ENCODE assay signal across 20 mouse cellular contexts in genomic region chr9:118327904-118328303, GRCm38 (mm10).
"Had no signal": no experiment of that assay in that cellular context is flagged by ENCODE, and none has a peak within 500 bp of the region (broad histone marks: within the 10 kb centered on the region; RNA-seq: fewer than 3 reads in every experiment).

No protein-coding gene starts in this region.

- H3K27ac ChIP-seq: kidney, postnatal 0 days; left cerebral cortex, adult 2 months; liver, embryonic 14.5 days; macrophage; midbrain, embryonic 12.5 days; midbrain, embryonic 15.5 days; neural tube, embryonic 12.5 days; neural tube, embryonic 15.5 days; stomach, embryonic 15.5 days had no signal

- H3K4me3 ChIP-seq: left cerebral cortex, adult 2 months; midbrain, embryonic 12.5 days; midbrain, embryonic 15.5 days; neural tube, embryonic 12.5 days; neural tube, embryonic 15.5 days; stomach, embryonic 15.5 days had no signal

- ATAC-seq: liver, postnatal 0 days; lung, postnatal 0 days; midbrain, embryonic 15.5 days had no signal

- H3K27me3 ChIP-seq: neural tube, embryonic 12.5 days; neural tube, embryonic 15.5 days; stomach, embryonic 15.5 days had no signal

- H3K9me3 ChIP-seq: midbrain, embryonic 12.5 days; midbrain, embryonic 15.5 days; neural tube, embryonic 12.5 days; neural tube, embryonic 15.5 days; stomach, embryonic 15.5 days had no signal

- DNase-seq: kidney, adult 2 months; kidney, postnatal 25 days; layer of hippocampus, postnatal 36 days; liver, postnatal 0 days; lung, embryonic 14.5 days; right cerebral cortex, adult 18-20 months; right cerebral cortex, postnatal 14 days; right cerebral cortex, postnatal 4 days; thymus, postnatal 25 days had no signal

- H3K36me3 ChIP-seq: midbrain, embryonic 12.5 days; midbrain, embryonic 15.5 days; neural tube, embryonic 12.5 days; neural tube, embryonic 15.5 days; stomach, embryonic 15.5 days had no signal

- H3K4me2 ChIP-seq: liver, embryonic 11.5 days; lung, embryonic 14.5 days; midbrain, embryonic 12.5 days; midbrain, embryonic 15.5 days; neural tube, embryonic 12.5 days; neural tube, embryonic 15.5 days; stomach, embryonic 15.5 days had no signal

- H3K4me1 ChIP-seq: midbrain, embryonic 15.5 days; neural tube, embryonic 12.5 days; neural tube, embryonic 15.5 days; stomach, embryonic 15.5 days had no signal

- H3K9ac ChIP-seq: liver, embryonic 14.5 days; liver, postnatal 0 days; lung, embryonic 14.5 days; midbrain, embryonic 12.5 days; midbrain, embryonic 15.5 days; neural tube, embryonic 12.5 days; neural tube, embryonic 15.5 days; stomach, embryonic 15.5 days had no signal
